Mouse (Mus musculus) A20 (cell line): ENCODE data around the gene Pdzd2.

Experiments used
- DNase-seq: peaks from one replicate; pipeline ENCODE4 v3.0.0-alpha.2; 2011; ENCODE audit warnings: low read depth, low spot score

Gene Pdzd2

DNA sequence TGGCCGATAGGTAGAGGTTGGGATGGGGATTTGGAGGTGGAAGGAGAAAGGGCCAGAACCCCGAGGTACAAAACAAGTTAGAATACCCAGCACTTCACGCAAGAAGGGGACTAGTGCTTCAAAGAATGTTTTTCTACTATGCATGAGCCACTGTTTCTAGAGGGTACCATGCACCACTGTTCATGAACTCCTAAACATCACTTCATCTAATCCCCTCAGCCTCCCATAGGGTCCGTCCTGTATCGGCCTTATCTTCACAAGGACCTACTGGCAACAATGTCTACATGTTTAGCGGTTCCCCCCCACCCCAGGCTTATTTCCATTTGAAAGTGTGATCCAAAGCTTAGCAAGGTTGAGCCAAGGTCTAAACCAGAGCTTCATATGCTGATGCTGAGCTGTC is 162.0 kb downstream of the Pdzd2 start:
- DNase-seq, result no peak

DNA sequence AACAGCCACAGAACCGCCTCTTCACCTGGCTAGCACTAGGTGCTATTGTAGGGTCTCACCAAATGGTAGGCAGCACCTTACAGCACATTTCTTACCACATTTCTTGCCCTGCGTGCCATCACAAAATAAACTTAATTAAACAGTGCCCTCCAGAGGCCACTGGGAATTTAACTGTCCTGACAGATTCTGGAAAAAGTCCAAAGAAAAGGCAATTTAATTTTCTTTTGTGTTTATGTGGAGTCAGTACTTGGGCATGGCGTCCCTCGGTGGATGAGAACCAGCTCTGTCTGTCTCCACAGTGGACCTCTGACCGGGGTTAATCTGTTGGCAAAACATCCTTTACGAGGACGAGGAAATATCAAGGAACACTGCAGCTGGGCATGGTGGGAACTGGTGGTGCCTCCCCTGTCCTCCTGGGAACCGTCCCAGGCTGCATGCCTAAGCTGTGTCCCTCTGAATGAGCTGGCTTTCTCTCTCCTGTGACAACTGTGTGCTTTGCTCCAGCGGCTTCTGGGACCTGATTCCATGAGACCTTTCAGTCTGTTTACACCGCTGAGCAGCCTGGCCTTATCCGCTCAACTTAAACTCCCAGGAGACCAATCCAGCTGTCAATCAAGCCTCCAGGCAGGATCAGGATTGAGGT is 162.5 kb downstream of the Pdzd2 start:
- DNase-seq, result peak; percentile 46

DNA sequence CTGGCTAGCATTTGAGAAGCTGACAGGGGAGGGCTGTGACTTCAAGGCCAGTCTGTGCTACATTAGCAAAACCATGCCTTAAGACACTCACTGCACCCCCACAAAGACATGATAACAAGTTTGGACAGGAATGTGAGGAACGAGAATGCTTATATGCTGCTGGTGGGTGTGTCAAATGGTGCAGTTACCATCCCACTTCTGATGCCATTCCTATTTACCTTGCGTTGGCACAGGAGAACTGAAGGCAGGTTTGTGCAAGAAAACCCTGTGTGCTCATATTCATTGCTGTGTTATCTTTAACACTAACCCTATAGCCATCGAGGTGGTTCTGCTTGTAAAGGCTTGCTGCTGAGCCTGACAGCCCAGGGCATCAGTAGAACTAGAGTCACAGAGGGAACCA is 166.1 kb downstream of the Pdzd2 start:
- no peak for DNase-seq

DNA sequence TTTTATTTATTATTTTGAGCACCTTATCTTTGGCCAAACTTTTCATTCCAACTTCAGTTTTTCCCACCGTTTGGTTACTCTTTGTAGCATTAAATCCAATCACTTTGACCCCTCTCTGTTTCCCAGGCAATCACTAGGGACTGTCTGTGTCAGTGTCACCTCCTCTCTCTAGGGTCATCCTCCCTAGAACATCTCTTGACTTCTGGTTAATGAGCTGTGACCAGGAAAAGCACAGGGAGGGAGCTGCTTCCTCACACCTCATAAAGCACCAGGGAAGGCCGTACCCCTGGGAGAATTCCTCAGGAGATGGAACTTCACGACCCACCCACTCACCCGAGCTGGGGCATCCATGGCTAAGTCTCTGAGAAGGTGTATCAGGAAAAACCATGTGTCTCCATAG is 168.6 kb downstream of the Pdzd2 start:
- DNase-seq, result no peak

DNA sequence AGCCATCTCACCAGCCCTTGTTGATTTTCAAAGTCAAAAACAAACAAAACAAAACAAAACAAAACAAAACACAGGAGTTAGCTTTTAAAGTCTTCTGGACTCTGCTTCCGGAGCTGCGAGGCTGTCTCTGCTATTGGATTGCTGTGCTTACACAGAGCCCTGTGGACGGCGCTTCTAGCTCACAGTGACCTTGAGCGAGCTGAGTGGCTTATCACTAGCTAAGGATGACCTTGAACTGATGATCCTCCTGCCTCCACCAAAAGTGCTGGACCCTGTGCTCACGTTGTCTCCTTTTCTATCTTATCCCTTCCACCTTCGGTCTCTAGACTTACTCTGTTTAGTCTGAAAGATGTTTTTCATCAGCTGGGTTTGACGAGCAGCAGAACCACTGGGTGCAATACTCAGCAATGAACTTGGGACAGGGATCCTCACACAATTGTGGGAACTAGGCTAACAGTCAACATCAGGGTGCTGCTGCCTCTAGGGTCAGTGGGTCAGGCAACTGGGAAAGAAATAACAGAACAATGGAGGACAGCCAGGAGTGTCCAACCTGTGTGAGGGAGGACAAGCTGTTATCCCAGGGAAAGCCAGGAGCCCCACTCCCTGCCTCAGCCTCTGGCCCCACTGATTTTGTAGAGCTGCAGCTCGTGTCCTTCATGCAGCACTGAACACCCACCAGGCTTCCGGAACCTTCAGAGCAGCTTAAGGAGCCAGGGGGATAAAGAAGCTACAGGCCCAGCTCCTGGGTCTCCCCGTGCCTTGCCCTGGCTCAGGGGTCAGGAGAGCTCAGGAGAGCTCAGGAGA is 172.9 kb downstream of the Pdzd2 start:
- no peak for DNase-seq

DNA sequence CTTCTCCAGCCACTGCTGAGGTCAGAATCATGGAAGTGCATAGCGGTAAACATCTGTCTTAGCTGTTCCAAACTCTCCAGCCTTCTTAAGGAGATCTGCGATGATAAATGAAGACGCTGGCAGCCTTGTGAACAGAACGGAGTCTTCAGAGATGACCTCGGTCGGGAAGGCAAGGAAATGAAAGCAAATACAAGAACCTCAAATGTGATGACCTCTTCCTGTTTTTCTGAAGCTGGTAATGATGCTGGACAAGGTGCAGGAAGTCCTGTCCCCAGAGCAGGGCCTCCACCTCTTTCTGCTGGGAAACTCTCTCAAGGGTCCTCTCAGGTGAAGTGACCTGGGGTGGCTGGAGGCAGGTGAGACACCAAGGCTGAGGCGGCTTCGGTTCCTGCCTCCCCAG is 174.4 kb downstream of the Pdzd2 start:
- DNase-seq, result no peak

DNA sequence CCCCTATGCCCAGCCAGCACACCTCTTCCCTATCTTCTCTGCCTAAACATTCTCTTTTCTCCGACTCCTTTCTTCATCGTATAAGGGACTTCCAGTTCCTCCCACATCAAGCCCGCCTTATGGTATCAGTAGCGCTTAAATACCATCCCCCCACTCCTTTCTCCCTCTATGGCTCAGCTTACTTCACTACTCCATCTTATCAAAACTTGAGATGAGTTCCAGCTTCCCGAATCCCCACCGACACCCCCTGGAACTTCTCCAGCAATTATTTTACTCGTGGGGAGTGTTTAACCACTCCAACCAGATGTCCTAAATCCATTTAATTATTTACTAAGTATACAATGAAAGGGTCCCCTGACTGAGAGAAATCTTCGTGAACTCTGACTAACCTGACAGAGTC is 179.2 kb downstream of the Pdzd2 start:
- no peak for DNase-seq

DNA sequence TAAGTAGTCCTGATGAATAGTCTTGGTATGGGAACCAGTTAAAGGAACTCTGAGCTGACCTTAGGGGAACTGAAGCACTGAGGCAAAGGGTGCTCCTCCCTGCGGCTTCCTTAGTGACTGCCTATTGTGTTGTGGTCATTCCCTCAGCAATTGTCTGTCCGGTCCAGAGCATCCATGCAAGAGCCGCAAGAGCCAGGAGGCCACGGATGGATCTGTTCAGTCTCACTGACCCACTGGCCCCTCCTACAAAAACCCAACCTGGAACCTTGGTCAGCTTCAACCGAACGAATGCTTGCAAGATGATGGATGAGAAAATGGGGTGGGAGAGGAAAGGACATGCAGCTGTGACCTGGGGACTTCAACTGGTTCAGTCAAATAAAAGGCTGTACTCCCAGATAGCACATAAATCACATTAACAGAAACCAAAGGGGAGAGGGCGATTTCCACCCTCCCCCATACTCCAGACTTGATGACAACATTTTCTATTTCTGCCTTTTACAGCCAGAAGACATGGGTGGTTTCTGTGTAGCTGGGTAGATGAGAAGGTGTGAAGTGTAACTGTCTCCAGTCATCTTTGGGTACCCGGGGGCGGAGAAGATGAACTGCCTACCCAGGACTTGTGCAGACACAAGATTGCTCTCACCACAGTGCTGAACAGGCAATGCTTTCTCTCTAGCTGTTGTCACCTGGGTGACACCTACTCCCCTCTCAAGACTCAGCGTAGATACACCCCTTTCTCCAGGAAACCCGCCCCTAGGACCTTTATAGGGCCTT is 181.9 kb downstream of the Pdzd2 start:
- DNase-seq, result no peak

DNA sequence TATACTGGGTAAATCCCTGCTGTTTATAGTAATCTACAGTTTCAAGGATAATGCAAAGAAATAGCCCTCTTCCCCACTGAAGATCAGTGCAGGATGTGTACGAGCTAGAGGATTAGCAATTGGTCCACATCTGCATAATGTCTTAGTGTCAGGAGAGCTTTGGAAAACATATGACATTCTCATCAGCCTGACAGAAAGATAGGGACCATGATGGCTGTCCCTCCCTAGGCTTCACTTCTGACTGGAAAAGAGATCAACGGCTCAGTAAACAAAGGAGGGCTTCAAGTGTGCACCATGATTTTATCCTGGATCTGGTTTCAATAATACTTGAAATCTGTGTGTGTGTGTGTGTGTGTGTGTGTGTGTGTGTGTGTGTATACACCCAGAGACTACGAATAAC is 186.5 kb downstream of the Pdzd2 start:
- no peak for DNase-seq

DNA sequence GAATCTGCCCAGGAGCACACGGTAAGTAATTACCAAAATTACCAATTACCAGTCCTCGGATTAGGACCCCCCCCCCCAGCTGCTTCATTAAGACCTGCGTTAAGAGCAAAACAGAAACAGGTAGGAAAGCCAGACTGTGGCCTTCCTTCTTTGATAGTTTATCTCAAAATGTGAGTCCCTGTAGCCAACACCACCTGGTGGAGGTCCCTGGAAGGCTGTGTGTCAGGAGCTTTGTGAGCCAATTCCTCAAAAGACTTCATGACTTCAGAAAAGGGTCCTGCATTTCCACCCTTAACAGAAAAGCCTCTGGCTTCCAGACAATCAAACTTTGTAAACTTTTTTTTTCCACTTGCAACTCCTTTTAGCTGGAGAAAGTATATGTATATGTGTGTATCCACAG is 188.8 kb downstream of the Pdzd2 start:
- no peak for DNase-seq

DNA sequence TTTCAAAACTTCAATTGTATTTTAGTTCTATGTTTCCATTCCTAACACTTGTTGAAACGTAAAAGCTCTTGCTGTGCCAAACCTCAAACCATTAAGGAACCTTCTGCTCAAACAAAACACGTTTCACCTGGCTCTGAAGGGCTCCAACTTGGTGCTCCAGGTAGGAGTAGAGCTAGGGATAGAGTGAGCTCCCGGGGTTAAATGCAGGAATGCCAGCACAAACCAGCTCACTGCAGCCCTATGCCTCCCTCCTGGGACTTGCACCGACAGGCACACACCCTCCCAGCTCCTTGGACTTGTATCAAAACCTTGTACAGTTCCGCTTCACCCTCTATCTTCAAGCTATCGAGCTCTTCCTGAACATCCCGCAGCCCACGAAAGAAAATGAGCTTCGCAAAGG is 189.3 kb downstream of the Pdzd2 start:
- no peak for DNase-seq

DNA sequence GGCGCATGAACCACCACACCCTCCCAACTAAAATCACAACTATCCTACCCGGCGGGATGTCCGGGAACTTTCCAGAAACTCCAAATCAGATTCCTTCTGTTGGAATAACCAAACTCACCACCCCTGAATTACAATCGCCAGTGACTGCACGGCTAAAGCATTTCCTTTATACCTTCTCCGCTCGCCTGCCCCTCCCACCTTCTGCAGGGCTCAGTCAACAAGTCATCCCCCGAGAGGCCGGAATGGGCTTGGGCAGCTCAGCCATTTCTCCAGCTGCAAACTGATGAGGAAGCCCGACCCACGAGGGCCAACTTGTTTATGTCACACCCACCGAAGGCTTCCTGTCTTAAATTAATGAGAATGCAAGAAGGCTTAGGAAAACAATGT is 189.8 kb downstream of the Pdzd2 start:
- DNase-seq, result no peak

DNA sequence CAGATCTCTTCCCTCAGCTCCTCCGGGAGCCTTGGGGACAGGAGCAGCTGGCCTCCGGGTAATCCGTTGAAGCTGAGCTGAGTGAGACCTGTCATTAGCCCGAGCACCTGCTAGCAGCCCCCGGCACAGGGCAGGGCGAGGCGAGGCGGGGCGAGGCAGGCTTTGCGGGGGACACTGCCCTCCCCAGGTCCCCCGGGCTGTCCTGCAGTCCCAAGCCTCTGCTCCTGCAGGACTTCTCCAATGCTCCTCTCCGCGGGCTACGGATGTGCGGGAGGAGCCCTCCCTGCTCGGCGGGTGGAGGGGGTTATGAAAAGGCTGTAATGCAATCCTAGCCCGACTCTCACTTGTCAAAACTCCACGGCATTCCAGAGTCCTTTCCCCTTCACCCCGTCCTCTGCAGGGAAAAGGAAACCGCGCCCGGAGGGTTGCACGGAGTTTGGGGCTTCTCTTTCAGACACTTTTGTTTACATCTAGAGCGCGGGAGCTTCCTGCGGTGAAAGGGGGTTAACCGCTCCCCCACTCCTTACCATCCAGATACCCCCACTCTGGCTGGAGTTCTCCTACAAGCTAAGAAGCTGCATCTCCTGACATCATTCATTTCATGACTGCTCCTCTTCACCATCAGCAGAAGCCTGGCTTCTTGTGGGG is 190.3 kb downstream of the Pdzd2 start:
- DNase-seq, result no peak

DNA sequence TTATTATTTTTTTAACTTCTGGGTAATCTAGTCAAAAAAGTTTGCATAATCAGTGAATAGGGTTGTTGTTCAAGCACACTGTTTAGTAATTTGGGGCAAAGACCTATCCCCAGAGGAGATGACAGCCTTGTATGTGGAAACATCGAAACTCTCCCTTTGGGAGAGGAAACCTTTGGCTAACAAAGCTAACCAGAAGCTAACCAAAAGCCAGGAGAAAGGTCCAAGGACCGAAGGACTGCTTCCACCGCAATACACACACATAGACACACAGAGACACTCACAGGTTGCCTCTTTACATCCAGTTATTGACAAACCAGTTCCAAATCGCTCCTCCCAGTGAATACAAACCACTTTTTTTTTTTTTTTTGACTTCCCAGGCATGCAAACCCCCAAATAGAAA is 191.0 kb downstream of the Pdzd2 start:
- no peak for DNase-seq

DNA sequence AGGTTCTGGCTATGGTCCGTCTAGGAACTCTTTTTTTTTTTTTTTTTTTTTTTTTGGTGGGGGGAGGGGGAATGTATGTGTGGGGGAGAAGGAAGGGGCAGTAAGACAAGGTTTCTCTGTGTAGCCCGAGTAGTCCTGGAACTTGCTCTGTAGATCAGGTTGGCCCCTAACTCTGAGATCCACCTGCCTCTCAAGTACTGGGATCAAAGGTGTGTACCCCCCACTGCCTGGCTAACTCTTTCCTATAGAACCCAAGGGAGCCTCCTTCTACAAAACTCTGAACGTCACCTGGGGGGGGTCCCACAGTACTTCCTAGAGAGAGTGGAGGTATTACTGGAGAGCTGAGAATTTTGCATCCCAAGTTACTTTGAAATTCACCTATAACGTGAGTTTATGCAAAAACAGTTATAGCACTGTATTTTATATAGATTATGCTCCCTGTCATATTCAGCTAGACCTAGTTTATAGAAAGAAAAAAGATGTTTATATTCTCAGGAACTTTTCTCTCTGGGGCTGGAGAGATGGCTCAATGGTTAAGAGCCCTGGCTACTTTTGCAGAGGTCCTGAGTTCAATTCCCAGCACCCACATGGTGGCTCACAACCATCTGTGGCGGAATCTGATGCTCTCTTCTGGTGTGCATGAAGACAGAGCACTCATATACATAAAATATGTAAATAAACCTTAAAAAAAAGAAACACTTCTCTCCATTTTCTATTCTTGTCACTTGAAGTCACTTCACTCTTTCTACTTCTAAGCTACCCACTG is 191.9 kb downstream of the Pdzd2 start:
- DNase-seq, result no peak

DNA sequence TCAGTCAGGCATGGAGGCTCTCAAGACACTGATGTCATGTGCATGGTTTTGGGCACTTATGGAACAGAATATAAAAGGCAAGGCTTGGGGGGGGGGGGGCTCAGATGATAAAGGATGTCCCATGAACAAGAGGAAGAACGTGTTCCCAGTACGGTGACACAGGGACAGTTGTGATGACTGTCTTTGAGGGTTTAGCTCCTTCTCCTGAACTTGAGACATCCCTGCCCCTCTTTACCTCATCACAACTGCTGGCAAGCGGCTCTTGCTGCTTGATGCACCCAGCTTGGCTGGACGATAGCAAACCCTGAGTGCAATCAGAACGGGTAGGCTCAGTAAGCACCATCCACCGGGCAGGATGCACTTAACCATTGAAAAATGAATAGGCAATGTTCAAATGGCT is 192.9 kb downstream of the Pdzd2 start:
- no peak for DNase-seq

DNA sequence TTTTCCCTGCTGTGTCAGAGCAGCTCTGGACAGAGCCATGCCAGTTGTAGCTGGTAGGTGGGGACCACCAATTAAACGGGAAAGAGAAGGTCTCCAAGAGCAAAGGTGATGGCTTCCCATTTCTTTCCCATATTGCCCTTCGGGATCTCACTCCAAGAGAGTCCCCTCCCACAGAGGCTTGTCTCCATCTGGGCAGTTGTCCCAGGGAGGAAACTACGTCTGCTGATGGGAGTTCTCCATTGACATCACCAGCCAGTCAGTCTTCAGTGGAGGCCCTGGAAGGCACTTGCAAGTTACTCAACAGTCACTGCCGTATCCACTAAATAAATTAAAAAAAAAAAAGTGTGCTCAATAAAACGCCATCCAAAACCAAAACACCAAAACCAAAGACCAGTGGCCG is 194.1 kb downstream of the Pdzd2 start:
- no peak for DNase-seq

DNA sequence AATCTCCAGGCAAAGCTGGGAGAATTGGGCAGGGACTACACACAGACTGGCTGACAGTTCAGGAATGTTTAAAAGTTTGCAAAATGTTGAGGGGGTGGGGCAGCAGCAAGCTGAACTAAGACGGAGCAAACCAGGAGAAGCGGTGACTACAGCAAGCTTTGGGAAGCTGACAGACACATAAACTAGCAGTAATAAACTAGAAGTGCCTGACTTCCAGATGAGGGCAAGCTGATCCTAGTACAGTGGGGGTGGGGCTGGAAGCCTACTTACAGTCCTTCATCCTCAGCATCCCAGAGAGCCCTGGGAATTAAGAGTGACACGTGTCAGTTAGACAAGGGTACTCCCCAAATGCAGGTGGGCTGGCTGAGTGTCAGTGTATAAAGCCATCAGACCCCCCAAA is 194.5 kb downstream of the Pdzd2 start:
- DNase-seq, result no peak

DNA sequence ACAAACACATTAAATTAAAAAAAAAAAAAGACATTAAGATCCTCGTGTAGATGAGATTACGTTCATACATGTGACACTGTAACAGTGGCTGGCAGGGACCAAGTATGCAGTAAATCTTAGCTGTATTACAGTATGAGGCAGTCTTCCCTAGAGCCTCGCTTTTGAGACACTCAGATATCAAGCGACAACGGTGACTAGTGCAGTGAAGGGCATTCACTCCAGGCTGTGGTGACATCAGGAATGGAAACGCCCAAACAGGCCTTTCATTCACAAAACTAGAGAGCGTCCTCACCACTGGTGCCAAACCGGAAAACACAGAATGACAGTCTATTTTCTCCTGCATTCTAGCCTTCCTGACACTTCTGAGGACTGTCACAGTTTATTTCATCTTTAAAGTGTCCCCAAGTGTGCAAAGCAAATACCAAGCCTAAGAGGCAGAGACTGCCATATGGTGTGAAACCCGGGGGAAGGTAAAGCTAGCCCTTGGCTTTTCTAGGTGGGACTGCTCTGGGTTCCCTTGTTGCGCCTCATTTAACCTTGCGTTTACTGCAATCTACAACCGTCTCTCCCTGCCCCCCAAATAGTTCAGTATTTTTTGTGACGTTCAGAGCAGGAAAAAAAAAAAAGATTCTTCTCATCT is 195.9 kb downstream of the Pdzd2 start:
- no peak for DNase-seq

DNA sequence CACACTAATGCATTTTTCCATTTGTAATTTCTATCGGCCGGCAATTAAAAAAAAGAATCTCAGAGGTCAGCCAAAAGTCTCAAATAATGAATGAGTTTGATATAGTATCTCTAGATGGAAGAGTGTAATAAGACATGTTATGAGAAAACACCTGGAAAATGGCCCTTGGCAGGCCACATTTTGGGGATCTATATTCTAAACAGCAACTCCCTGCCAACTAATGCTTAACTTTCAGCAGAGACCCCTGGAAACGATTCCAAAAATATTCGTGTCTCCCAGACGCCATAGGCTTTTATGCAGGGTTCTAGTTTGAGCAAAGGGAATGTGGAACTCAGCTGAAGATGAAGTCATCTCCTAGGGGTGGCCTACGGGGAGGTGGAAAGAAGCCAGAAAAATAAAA is 197.4 kb downstream of the Pdzd2 start:
- no peak for DNase-seq
